Mouse (Mus musculus) embryonic facial prominence, embryonic 13.5 days (tissue): ENCODE measurements around the gene Phkg2. TPM values are rescaled to one million over a fixed set of nuclear protein-coding genes. Genes with fewer than 3 reads are reported as not detected.

ENCODE experiments used
- ATAC-seq: fragments of 200-750 bp; cut with Nextera tagmentation; 2 replicates; pipeline ENCODE4 v1.8.0; 2017; ENCODE audit warnings: low read depth; ENCODE audit not compliant: insufficient number of reproducible peaks, insufficient read depth, low FRiP score, low TSS enrichment
- H3K27ac ChIP-seq: fragments of 300-500 bp; sonication (generic); 2 replicates; pipeline ENCODE4 v1.5.1; 2015; ENCODE audit warnings: moderate library complexity, mild to moderate bottlenecking, inconsistent platforms
- H3K27me3 ChIP-seq: fragments of 300-500 bp; sonication (generic); 2 replicates; pipeline ENCODE4 v1.6.1; 2015; ENCODE audit warnings: mild to moderate bottlenecking, inconsistent platforms
- H3K36me3 ChIP-seq: fragments of 300-500 bp; sonication (generic); 2 replicates; pipeline ENCODE4 v1.6.1; 2015; ENCODE audit warnings: mild to moderate bottlenecking, inconsistent platforms
- H3K4me1 ChIP-seq: fragments of 300-500 bp; sonication (generic); 2 replicates; pipeline ENCODE4 v1.6.1; 2015; ENCODE audit warnings: inconsistent platforms
- H3K4me2 ChIP-seq: fragments of 300-500 bp; sonication (generic); 2 replicates; pipeline ENCODE4 v1.6.1; 2015; ENCODE audit warnings: moderate library complexity, mild to moderate bottlenecking, inconsistent platforms
- H3K4me3 ChIP-seq: fragments of 300-500 bp; sonication (generic); 2 replicates; pipeline ENCODE4 v1.5.1; 2015; ENCODE audit warnings: mild to moderate bottlenecking, inconsistent platforms
- H3K9ac ChIP-seq: fragments of 300-500 bp; sonication (generic); 2 replicates; pipeline ENCODE4 v1.6.1; 2015; ENCODE audit warnings: mild to moderate bottlenecking, inconsistent platforms
- H3K9me3 ChIP-seq: fragments of 300-500 bp; sonication (generic); 2 replicates; pipeline ENCODE4 v1.6.1; 2016; ENCODE audit warnings: inconsistent platforms
- WGBS: fragments of 180-500 bp; shearing (Covaris S2); methylation state at CpG from one replicate; pipeline ENCODE4 v1.1.7; 2015; ENCODE audit warnings: mixed read lengths; 5-methylcytosine and 5-hydroxymethylcytosine counted together
- polyA plus RNA-seq: library from polyadenylated mRNA; unstranded; fragments of >200 nt; fragmentation: Nextera tagmentation; extraction: Ambion mirVana; gene quantifications from 2 replicates; pipeline ENCODE4 v1.2.1, GENCODE M21; 2015

The Phkg2 gene
- polyA plus RNA-seq, 1 experiment from 2014 or later, result 40.6 TPM

DNA sequence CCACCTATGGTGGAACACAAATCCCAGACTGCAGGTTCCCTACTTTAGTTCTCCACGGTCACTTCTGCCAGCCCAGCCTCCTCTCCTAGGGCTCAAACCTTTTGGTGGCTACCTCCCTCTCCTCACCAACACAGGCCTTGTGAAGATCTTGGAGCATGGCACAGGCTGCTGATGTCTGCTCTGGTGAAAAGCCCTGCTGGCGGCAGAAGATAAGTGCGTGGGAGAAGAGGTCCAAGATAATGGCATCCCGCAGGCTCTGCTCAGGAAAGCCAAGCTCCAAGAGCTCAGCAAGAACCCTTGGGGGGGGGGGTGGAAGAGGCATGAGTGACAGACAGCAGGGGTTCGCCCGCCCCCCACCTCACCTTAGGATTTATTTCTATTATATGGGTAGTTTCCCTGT lies 13.0 kb downstream of the Phkg2 start:
- no peak overlapping the region for H3K4me2 ChIP-seq
- no peaks in the 10 kb centered on the region for H3K9me3 ChIP-seq
- no peak overlapping the region for H3K9ac ChIP-seq
- no peak overlapping the region for H3K27ac ChIP-seq
- H3K4me3 ChIP-seq, result no peak overlapping the region
- ATAC-seq, result no peak
- peaks cover 61% of the 10 kb centered on the region for H3K36me3 ChIP-seq
- 93% methylated on average over 6 of the region's 6 CpGs for WGBS
- H3K4me1 ChIP-seq, result peaks cover 15% of the 10 kb centered on the region
- H3K27me3 ChIP-seq, result no peaks in the 10 kb centered on the region

DNA sequence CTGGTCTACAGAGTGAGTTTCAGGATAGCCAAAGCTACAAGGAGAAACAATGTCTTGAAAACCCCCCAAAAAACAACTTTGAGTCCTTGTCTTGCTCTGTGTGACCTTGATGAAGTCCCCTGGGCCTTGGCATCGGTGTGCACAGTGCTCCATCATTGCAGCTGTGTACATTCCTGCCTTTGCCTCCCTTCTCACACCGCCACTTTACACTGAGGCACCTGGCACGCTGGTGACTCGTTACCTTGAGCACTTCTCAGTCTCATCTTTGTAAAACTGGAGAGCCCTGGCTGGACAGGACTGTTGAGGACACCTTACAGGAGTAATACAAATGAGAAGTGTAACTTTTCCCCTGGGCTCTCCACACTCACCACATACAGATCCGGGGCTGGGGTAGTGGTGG lies 14.1 kb downstream of the Phkg2 start:
- H3K9ac ChIP-seq, result peak overlapping the region; percentile 74
- H3K4me3 ChIP-seq, result peak overlapping the region; percentile 91
- no peaks in the 10 kb centered on the region for H3K27me3 ChIP-seq
- H3K9me3 ChIP-seq, result no peaks in the 10 kb centered on the region
- peak overlapping the region; percentile 78; the same call in 1 of the 2 replicates for H3K27ac ChIP-seq
- peaks cover 63% of the 10 kb centered on the region for H3K36me3 ChIP-seq
- WGBS, result 62% methylated on average over 5 of the region's 5 CpGs
- ATAC-seq, result no peak
- H3K4me2 ChIP-seq, result peak overlapping the region; percentile 90
- H3K4me1 ChIP-seq, result peaks cover 15% of the 10 kb centered on the region

DNA sequence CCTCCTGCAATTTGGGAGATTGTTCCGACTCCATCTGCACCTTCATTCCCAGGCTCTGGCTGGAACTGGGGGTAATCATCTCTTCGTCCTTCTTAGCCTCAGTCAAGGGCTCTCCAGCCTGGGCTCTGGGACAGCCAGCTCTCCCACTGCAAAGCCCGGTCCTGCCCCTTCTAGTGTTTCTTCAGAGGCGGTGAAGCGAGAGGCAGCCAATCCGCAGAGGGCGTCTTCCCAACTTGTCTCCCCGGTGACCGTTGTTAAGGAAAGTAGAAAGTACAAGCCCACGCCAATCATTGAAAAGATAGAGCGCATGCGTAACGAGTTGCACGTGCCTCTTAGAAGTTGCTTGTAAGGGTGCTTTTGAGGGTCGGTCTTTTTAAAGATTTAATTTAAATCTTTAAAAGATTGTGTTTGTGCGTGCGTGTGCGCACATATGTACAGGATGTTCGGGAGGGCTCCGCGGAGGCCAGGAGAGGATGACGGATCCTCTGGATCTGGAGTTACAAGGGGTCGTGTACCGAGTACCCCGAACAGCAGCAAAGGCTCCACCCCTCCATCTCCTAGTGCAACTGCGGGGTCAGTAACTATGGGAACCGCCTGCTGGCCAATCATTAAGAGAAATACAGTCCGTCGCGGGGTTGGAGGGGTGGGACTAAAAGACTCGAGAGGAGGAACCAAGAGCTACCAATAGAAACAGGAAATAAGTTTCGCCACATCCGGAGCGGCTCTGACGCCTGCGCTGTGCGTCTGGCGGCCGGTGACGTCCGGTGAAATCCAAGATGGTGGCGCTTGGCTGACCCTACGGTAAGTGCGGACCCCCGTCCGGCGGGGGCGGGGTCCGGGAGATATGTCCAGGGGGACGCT lies 15.1 kb downstream of the Phkg2 start, which contains the start of the genes Ccdc189 and Rnf40:
Gene Ccdc189, minus strand, starts transcription at position 585 of the 861 bp plus-strand sequence.
Gene Rnf40, plus strand, starts transcription at position 757 of the 861 bp plus-strand sequence.
- H3K9ac ChIP-seq, result peak within 1 kb of the TSS; percentile 91
- peaks cover 15% of the 10 kb centered on the region for H3K4me1 ChIP-seq
- ATAC-seq, result peak; percentile 95
- no peaks in the 10 kb centered on the region for H3K27me3 ChIP-seq
- peak within 1 kb of the TSS; percentile 90 for H3K4me2 ChIP-seq
- peaks cover 63% of the 10 kb centered on the region for H3K36me3 ChIP-seq
- H3K9me3 ChIP-seq, result no peaks in the 10 kb centered on the region
- peak within 1 kb of the TSS; percentile 91 for H3K4me3 ChIP-seq
- WGBS, result under 1% methylated on average over 50 of the region's 50 CpGs
- peak within 1 kb of the TSS; percentile 78 for H3K27ac ChIP-seq

DNA sequence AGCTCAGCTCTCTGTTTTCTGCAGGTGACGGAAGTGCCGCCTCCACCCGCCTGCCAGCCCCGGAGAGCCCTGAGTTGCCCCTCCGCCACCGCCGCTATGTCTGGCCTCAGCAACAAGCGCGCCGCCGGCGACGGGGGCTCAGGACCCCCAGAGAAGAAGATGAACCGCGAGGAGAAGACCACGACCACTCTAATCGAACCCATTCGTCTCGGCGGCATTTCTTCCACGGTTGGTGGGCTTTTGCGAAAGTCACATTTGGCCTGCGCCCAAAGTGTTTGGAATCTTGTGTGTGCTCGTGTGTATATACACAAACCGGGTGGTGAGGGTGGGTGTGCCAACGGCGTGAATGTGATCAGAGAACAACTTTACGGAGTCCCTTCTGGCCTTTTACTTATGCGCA lies 15.8 kb downstream of the Phkg2 start:
- H3K27me3 ChIP-seq, result no peaks in the 10 kb centered on the region
- H3K9me3 ChIP-seq, result no peaks in the 10 kb centered on the region
- peak overlapping the region; percentile 91 for H3K4me3 ChIP-seq
- H3K9ac ChIP-seq, result peak overlapping the region; percentile 91
- 3% methylated on average over 29 of the region's 29 CpGs for WGBS
- H3K4me1 ChIP-seq, result peaks cover 15% of the 10 kb centered on the region
- no peak for ATAC-seq
- H3K27ac ChIP-seq, result peak overlapping the region; percentile 62; the same call in 1 of the 2 replicates
- H3K36me3 ChIP-seq, result peaks cover 63% of the 10 kb centered on the region
- peak overlapping the region; percentile 90 for H3K4me2 ChIP-seq

DNA sequence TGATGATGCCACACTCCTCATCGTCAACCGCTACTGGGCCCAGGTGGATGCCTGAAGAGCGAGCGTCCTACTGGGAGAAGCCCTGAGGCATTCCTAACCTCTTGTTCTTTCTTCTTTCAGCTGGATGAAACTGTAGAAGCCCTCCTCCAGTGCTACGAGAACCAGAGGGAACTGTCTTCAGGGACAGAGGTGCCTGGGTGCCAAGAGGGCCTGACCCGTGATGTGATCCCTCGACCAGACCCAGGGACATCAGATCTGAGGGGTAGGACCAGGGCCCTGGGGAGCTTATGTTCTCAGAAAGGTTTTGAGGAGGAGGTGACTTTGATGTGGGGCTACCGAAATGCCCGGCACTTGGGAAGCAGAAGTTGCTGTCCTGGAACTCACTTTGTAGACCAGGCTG lies 16.5 kb downstream of the Phkg2 start:
- no peaks in the 10 kb centered on the region for H3K27me3 ChIP-seq
- H3K9ac ChIP-seq, result peak overlapping the region; percentile 91
- peak overlapping the region; percentile 91 for H3K4me3 ChIP-seq
- peaks cover 63% of the 10 kb centered on the region for H3K36me3 ChIP-seq
- H3K9me3 ChIP-seq, result no peaks in the 10 kb centered on the region
- no peak for ATAC-seq
- peaks cover 15% of the 10 kb centered on the region for H3K4me1 ChIP-seq
- H3K27ac ChIP-seq, result no peak overlapping the region
- H3K4me2 ChIP-seq, result peak overlapping the region; percentile 90
- WGBS, result 84% methylated on average over 9 of the region's 9 CpGs

DNA sequence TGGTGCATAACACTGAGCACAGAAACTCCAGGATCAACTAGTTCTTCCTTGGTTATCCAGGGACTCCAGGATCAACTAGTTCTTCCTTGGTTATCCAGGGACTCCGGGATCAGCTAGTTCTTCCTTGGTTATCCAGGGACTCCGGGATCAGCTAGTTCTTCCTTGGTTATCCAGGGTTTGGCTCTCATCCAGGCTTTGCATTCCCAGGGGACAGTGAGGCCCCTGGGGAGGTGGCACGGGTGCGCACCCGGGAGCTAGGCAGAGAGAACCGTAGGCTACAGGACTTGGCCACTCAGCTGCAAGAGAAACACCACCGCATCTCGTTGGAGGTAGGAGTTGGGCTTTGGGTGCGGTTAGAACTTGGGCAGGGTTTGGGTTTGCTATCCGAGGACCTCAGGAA lies 18.0 kb downstream of the Phkg2 start:
- H3K4me3 ChIP-seq, result no peak overlapping the region
- no peak overlapping the region for H3K27ac ChIP-seq
- no peak for ATAC-seq
- H3K9me3 ChIP-seq, result no peaks in the 10 kb centered on the region
- H3K4me2 ChIP-seq, result no peak overlapping the region
- H3K9ac ChIP-seq, result no peak overlapping the region
- H3K4me1 ChIP-seq, result peaks cover 15% of the 10 kb centered on the region
- H3K36me3 ChIP-seq, result peaks cover 67% of the 10 kb centered on the region
- no peaks in the 10 kb centered on the region for H3K27me3 ChIP-seq
- 93% methylated on average over 10 of the region's 10 CpGs for WGBS

DNA sequence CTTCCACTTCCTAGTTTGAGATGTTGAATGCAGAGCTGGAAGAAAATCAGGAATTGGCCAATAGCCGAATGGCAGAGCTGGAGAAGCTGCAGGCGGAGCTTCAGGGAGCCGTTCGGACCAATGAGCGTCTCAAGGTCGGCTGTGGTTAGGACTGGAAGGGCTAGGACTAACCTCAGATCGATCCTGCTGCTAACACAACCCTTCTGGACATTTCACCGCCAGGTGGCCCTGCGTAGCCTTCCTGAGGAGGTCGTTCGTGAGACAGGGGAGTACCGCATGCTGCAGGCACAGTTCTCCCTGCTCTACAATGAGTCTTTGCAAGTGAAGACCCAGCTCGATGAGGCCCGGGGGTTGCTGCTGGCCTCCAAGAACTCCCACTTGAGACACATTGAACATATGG lies 19.4 kb downstream of the Phkg2 start:
- WGBS, result 90% methylated on average over 14 of the region's 14 CpGs
- Histone ChIP-seq H3K4me1 (peaks cover 9% of the 10 kb centered on the region), H3K9ac (no peak overlapping the region), H3K27me3 (no peaks in the 10 kb centered on the region), H3K4me3 (no peak overlapping the region), H3K9me3 (no peaks in the 10 kb centered on the region), H3K4me2 (no peak overlapping the region), H3K27ac (no peak overlapping the region), H3K36me3 (peaks cover 82% of the 10 kb centered on the region)
- ATAC-seq, result no peak

DNA sequence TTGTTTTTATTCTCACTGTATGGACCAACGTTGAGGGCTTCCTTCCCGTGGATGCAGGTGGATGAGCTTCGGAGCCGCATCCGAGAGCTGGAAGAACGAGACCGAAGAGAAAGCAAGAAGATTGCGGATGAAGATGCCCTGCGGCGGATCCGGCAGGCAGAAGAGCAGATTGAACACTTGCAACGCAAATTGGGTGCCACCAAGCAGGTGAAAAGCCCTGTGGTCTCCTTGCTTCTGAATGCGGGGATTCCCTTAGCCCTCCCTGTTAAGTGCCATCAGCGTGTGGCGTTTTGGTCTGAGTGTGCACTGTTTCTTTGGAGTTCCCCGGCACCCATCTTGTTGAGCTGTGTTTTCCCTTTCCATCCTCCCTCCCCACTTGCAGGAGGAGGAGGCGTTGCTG lies 23.6 kb downstream of the Phkg2 start:
- H3K9me3 ChIP-seq, result no peaks in the 10 kb centered on the region
- 96% methylated on average over 17 of the region's 17 CpGs for WGBS
- no peaks in the 10 kb centered on the region for H3K4me1 ChIP-seq
- no peak overlapping the region for H3K9ac ChIP-seq
- H3K27ac ChIP-seq, result no peak overlapping the region
- H3K4me2 ChIP-seq, result no peak overlapping the region
- no peak for ATAC-seq
- H3K36me3 ChIP-seq, result peaks cover 99% of the 10 kb centered on the region
- no peak overlapping the region for H3K4me3 ChIP-seq
- no peaks in the 10 kb centered on the region for H3K27me3 ChIP-seq

DNA sequence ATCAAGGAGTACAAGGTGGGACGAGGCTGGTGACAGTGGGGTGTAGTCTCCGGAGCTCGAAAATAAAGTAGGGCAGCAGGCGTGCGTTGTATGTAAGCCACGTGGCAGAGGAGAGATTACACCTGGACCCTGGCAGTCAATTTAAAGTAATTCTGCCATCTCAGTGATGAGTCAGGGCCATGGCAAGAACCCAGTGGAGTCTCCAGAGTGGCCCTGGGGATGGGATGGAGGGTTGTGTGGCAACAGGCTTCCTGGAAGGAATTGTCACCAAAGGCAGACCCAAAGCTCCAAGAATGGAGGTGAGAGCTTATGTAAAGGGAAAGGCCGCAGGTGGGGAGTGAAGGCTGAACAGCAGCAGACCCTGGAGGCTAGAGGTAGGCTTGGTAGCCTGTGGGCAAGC lies 27.5 kb downstream of the Phkg2 start:
- Histone ChIP-seq H3K36me3 (peaks cover 93% of the 10 kb centered on the region), H3K4me3 (no peak overlapping the region), H3K4me2 (no peak overlapping the region), H3K9ac (no peak overlapping the region), H3K9me3 (no peaks in the 10 kb centered on the region), H3K27me3 (no peaks in the 10 kb centered on the region), H3K4me1 (no peaks in the 10 kb centered on the region), H3K27ac (no peak overlapping the region)
- ATAC-seq, result no peak
- WGBS, result 95% methylated on average over 7 of the region's 7 CpGs

DNA sequence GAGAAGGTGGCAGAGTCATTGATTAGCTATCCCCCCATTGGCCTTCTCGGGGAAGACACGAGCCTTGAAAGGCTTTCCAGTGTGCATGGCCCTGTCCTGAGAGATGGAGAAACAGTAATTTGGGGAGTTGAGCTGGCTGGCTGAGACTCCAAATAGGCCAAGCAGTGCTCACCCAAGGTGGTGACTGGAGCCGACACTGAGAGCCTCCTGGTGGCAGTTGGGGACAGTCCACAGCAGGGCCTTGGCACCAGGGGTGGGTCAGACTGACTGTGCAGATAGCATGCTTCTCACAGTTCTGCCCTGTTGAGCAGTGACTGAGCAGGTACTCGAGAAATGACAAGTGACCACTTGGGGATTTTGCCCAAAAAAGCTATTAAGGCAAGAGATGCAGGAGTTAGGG lies 28.6 kb downstream of the Phkg2 start:
- ATAC-seq, result no peak
- H3K4me2 ChIP-seq, result no peak overlapping the region
- no peak overlapping the region for H3K9ac ChIP-seq
- 77% methylated on average over 4 of the region's 4 CpGs for WGBS
- H3K9me3 ChIP-seq, result no peaks in the 10 kb centered on the region
- no peaks in the 10 kb centered on the region for H3K27me3 ChIP-seq
- H3K4me1 ChIP-seq, result no peaks in the 10 kb centered on the region
- peaks cover 89% of the 10 kb centered on the region for H3K36me3 ChIP-seq
- H3K27ac ChIP-seq, result no peak overlapping the region
- no peak overlapping the region for H3K4me3 ChIP-seq

DNA sequence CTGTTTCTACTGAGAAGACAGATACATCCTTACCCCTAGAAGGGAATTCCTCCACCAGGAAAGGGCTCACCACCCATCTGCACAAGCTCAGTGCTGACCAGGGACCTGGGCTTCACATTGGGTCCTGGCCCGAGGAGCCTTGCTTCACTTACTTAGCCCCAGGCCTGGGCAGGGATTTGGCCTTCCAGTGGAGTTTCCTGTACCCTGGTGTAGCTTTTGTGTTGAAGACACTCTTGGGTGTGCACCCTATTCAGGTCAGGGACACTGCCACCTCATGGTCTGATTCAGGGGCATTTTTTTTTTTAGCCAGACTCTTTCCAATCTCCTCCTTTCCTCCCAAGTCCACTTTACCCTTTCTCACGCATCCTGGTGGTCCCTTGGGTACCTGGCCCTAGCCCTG lies 29.8 kb downstream of the Phkg2 start:
- H3K4me3 ChIP-seq, result no peak overlapping the region
- H3K27ac ChIP-seq, result no peak overlapping the region
- no peaks in the 10 kb centered on the region for H3K9me3 ChIP-seq
- no peak overlapping the region for H3K9ac ChIP-seq
- peaks cover 89% of the 10 kb centered on the region for H3K36me3 ChIP-seq
- ATAC-seq, result no peak
- WGBS, result 91% methylated on average over 2 of the region's 2 CpGs
- no peak overlapping the region for H3K4me2 ChIP-seq
- no peaks in the 10 kb centered on the region for H3K4me1 ChIP-seq
- no peaks in the 10 kb centered on the region for H3K27me3 ChIP-seq

DNA sequence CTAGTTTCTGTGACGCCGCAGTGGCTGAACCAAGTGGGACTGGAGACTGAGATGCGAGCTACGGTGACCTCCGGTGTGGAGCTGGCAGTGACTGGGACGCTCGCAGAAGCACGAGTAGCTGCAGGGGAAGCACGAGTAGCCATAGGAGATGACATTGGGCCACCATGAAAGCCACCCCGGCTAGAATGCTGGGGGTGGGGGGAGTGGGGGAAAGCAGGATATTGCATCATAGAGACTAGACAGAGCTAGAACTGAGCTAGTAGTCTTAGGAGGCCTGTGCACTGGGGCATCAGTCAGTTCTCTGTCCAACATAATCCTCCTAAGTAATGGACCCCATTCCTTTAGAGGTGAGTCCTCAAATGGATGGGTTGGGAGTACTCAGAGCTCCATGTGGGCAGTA lies 31.1 kb downstream of the Phkg2 start:
- Histone ChIP-seq H3K36me3 (peaks cover 90% of the 10 kb centered on the region), H3K9me3 (no peaks in the 10 kb centered on the region), H3K4me1 (no peaks in the 10 kb centered on the region), H3K9ac (no peak overlapping the region), H3K4me3 (no peak overlapping the region), H3K27me3 (no peaks in the 10 kb centered on the region), H3K4me2 (no peak overlapping the region), H3K27ac (no peak overlapping the region)
- 91% methylated on average over 10 of the region's 10 CpGs for WGBS
- ATAC-seq, result no peak
